Mouse (Mus musculus) embryo, embryonic 10 days (tissue): ENCODE measurements around the gene Fbxw11.

ENCODE experiments used
- DNase-seq: peaks from one replicate; pipeline ENCODE4 v3.0.0-alpha.2; 2015; ENCODE audit warnings: low spot score

Fbxw11 gene

DNA sequence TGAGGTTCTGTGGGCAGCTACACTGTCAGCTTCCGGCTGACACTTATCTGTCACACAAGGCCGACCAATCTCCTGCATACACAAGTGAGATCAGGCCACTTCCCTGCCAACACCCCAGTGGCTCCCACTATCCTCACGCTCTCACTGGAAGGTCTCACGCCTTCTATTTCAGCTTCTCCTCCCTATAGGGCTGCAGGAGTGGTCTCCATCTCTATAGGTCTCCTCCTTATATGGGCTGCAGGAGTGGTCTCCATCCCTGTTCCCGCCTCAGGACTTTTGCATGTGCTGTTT lies 110.0 kb downstream of the Fbxw11 start:
- no peak for DNase-seq

DNA sequence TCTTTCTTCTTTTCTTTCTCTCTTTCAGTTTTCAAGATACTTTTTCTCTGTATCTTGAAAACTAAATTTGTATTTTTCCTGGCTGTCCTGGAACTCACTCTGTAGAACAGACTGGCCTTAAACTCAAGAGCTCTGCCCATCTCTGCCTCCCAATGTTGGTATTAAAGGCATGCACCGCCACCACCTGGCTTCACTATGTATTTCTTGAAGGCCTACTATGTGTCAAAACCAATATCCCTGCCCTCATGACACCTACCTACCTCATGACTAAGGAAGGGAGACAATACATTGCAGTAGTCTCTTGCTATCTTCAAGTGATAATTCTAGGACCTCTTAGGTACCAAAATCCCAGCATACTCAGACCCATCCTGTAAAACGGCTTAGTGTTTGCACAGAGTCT lies 110.8 kb downstream of the Fbxw11 start:
- DNase-seq = no peak

DNA sequence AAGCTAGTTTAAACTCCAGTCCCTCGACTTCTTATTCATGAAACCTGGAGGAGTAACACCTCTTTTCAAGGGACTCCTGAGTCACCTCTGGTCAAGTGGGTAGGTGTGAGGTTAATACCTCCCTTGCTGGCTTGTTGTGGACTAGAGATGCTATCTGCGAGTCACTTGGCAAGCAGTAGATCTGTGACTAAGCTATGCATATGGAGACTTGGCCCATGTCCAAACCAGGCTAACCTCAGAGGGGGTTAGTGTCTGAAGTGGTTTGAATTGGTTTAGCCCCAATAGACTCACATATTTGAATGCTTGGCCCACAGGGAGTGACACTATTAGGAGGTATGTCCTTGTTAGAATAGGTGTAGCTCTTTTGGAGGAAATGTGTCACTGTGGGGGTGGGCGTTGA lies 120.2 kb downstream of the Fbxw11 start:
- DNase-seq = no peak

DNA sequence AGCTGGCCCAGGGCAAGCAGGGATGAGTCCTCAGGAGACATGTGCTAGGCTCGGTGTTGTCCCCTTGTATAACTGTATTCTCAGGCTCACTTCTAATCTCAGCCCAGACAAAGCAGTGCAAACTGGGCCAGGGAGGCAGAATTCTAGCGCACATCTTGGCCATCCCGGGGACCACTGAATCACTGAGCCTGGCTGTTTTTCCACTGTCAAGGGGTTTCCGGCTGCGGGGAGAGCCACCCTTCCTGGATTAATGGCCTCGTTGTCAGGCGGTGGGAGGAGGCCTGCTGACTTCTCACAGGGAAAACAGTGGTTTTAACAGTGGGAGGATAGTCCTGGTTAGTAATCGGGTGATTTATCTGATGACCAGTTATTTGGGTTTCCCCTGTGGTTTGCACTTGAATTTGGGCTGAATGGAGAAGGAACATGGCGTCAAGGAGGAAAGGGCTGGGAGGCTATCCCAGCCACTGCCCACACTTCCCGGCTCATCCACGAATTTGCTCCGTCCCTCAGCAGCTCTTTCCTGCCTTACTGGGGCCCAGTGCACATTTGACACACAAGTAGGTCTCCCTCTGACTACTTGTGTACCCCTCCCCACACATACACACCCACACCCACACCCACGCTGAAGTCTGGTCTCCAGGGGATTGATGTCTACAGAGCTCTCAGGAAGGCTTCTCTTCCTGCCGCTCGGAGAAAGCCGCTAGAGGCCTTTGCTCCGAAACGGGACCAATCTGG lies 125.1 kb downstream of the Fbxw11 start:
- DNase-seq = peak; percentile 30

DNA sequence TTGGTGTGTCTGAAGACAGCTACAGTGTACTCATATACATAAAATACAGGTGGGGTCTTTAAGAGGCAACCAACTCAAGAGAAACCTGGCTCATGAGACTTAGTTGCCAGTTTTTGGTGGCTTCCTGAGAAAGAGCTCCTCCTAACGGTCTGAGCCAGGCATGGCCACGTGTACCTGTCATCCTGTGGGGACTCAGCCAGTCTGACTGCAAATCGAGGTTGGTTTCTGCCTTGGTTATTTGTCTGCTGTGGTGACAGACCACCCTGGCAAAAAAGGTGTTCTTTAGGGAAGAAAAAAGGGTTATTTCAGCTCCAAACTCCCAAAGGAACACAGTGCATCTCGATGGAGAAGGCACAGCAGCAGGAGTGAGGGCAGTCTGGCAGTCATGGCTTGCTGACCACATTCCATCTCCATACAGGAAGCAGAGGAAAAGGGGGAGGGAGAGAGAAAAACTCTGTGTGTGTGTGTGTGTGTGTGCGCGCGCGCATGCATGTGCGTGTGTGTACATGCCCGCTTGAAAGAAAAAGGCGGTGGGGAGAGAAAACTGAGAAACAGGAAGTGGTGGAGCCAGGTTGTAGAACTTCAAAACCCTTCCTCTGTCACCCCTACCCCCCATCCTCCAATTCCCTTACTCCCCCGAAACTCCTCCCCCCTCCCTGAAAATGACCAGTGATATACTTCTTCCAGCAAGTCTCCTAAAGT lies 126.3 kb downstream of the Fbxw11 start:
- no peak for DNase-seq

DNA sequence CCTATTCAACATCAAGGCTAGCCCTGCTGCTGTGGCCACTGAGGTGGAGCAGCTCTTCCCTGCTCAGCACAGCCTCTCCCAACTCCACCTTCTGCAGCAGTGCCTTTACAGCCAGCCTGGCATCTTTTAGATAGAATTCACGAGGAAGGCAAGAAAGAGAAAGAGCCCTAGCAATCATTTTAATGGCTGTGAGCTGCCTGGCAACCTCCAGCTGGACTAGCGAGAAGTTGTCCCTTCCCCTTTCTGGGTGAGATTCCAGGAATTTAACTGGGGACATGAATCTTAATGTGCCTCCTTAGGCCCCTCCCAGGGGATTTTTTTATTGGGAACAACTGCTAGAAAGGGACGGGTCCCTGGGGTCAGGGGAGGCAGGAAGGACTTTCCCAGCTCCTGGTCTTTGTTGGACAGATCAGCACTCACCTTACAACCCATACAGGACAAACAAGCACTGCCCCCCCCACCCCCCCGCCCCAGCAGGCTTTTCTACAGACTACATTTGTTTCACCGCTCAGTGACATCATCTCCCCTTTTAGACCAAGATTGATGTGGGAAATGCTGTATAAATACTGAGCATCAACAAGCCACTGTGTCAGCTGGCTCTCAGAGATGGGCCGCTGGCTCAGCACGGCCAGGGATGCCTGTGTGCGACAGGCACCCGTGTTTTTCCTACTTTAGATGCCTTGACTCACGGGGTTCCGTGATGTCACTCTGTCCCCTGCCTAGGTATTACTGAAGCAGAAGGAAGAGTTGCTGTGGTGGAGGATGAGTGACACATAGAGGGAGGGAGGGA lies 138.4 kb downstream of the Fbxw11 start:
- DNase-seq = no peak

DNA sequence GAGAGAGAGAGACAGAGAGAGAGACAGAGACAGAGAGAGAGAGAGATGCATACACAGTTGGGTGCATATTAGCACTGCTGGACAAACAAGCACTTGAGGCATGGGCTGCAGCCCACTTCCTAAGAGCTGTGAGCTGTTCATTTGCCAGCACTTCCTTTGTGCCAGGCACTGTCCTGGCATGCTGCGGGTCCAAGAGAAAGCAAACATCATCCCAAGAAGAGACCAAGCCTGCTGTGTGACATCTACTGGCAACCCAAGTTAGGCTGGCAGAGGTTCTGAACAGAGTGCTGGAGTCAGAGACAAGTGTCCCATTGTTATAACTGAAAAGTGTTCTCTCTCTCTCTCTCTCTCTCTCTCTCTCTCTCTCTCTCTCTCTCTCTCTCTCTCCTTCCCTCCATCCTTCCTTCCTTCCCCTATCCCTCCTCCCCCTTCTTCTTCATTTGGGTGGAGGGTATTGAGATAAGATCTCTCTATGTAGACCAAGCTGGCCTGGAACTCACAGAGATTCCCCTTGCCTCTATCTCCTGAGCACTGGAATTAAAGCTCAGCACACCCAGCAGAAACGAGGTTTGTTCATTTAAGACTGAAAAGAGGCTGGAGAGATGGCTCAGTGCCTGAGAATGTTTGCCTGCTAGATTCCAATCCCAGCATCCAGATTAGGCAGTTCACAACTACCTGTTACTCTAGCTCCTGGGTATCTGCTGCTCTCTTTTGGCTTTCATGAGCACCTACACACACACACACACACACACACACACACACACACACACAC lies 139.3 kb downstream of the Fbxw11 start:
- no peak for DNase-seq

DNA sequence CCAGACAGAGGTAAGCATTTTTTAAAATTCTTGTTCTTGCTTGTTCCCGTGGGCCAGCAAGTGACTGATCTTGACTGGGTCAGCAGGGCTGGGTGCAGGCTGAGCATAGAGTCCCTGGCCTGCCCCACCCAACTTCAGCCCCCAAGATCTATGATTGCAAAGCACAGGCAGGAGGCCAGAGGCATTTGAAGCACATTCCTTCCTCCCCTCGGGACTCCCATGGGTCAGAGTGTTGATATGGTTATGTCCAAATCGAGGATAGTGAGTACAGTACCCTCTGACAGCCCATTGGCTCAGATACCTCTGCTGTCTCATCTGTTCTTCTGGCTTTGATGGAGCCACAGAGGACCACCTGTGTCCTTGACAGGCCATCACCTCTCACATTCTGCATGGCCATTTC lies 140.2 kb downstream of the Fbxw11 start:
- no peak for DNase-seq

DNA sequence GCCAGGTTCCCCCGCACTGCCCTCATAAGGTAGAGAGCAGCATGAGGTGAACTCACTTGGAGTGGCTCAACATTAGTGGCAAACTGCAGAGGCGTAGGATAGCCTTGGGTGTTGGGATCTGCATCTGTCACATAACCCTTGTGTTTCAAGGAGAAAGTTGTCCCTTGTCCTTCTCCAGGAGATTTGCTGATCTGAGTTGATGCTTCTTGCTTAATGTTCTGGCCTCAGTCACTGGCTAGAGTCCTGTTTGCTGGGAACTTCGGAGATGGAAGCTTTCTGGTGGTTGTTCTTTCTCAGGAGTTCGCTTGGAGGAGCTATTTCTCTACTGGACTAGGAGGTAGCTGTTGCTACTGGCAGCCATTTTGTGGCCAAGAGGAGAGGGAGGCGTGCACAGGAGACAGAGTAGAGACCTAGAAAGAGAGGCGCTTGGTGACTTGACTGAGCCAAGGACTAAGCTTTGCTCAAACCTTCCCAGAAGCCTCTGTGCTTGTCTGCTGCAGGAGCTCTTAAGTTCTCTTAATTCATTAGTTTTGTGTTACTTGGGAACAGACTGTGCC lies 143.1 kb downstream of the Fbxw11 start:
- DNase-seq = no peak

DNA sequence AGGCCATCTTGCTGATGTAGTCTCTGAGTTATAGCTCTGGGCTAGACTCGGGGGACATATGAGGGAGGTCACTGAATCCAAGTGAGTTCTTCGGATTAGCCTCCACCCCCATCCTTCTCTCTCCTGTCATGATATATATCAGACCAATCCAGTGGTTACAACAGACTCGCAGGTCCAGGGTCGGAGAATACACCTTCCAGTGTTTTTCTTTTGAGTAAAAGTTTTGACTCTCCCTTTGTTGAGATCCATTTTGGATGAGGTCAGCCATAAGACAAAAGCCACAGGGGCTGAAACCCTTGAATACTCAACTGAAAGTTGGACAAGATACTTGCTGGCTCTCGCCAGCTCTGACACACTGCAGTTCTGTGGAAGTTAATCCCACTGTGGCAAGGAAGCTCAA lies 143.7 kb downstream of the Fbxw11 start:
- no peak for DNase-seq

DNA sequence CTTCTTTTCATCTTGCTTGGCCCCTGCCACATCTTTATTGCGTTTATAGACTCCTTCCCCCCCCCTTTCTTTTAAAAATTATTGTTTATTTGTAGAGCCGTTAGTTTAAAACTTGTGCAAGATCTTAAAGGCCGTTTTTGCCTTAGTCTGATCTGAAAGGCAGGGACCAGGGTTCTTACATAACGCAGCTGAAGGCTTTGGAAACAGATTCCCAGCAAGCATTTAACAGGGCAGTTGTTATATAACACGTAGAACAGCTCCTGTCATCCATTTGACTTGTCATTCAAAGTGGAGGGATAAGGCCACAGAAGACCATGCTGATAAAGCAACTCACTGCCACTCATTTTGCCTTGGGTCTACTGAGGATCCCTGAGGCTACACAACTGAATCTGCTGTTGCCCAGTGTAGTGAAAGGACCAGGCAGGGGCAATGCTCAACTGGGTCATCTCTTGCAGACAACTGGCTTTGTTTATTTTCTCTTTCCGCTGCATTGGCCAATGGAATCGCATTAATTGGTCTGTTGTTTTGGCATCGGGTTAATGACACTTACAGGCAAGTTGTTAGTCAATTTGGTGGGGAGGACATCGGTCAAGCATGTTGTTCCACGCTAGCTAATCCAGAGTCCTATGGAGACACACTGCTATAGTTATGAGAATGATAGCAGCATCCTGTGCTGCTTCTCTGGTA lies 152.4 kb downstream of the Fbxw11 start:
- DNase-seq = no peak
